Mouse (Mus musculus): ENCODE results near the gene Comt. TPM values are rescaled to one million over a fixed set of nuclear protein-coding genes. Genes with fewer than 3 reads are reported as not detected.

Gene Comt
- polyA plus RNA-seq, 1 experiment from 2014 or later: 58.4 TPM

DNA sequence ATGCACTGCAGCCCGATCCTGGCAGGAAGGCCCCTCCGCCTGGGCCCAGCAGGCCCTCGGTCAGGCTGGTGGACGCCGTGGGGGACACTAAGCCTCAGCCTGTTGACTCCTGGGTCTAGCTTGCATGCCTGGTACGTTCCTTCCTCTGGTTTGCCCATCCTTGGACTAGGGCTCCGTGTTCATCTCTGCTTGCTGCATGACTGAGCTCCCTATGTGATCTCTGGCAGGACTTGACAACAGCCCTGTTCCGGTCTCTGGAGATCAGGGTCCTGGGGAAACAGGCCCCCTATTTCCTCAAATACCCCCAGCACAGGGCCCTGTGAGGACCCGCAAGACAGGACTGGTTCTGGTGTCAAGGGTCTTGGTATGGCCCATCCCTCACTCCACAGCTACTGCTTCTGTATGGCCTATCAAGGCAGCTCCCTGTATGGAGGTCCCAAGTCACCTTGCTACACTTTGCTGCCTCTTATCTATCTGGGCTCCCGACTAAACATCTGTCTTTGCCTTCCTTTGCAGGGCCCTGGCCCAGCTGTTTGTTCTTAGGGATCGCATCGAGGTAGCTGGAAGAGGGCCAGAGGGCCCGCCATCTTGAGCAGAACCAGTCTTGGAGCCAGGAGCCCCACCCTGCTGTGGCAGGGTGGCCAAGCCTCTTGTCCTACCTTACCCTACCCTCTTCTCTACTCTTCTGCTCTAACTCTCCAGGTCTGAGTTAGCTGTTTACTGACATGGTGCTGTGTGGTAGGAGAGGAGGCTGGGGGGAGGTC is 21.4 kb downstream of the Comt start:
- WGBS: 88% methylated on average over 13 of the region's 13 CpGs
- H3K27ac ChIP-seq (replicated peaks): no peak overlapping the region
- DNase-seq (ENCODE audit: low spot score): no peak
- peaks cover 27% of the 10 kb centered on the region for H3K4me1 ChIP-seq
- no peak overlapping the region for H3K4me3 ChIP-seq
- no peaks in the 10 kb centered on the region for H3K27me3 ChIP-seq (replicated peaks; ENCODE audit: low read depth, poor library complexity, severe bottlenecking)
- H3K9me3 ChIP-seq: no peaks in the 10 kb centered on the region
- H3K36me3 ChIP-seq (replicated peaks): peaks cover 93% of the 10 kb centered on the region

DNA sequence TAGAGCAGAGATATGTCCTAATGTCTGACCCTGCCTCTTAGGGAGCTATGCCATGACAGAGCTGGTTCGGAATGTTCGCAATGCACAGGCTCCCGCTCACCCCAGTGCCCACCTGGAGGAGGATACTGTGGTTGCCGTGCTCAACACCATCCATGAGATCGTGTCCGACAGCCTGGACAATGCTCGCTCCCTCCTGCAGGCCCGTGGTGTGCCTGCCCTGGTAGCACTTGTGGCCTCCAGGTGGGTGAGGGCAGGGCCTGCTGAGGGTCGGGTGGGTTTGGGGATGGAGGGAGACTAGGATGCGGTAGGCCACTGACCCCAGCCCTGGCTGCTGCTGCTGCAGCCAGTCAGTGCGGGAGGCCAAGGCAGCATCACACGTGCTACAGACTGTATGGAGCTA is 23.4 kb downstream of the Comt start:
- peaks cover 41% of the 10 kb centered on the region for H3K4me1 ChIP-seq
- no peak overlapping the region for H3K4me3 ChIP-seq
- H3K27me3 ChIP-seq (replicated peaks; ENCODE audit: low read depth, poor library complexity, severe bottlenecking): no peaks in the 10 kb centered on the region
- no peak for DNase-seq (ENCODE audit: low spot score)
- 91% methylated on average over 12 of the region's 12 CpGs for WGBS
- no peak overlapping the region for H3K27ac ChIP-seq (replicated peaks)
- H3K36me3 ChIP-seq (replicated peaks): peaks cover 96% of the 10 kb centered on the region
- no peaks in the 10 kb centered on the region for H3K9me3 ChIP-seq

DNA sequence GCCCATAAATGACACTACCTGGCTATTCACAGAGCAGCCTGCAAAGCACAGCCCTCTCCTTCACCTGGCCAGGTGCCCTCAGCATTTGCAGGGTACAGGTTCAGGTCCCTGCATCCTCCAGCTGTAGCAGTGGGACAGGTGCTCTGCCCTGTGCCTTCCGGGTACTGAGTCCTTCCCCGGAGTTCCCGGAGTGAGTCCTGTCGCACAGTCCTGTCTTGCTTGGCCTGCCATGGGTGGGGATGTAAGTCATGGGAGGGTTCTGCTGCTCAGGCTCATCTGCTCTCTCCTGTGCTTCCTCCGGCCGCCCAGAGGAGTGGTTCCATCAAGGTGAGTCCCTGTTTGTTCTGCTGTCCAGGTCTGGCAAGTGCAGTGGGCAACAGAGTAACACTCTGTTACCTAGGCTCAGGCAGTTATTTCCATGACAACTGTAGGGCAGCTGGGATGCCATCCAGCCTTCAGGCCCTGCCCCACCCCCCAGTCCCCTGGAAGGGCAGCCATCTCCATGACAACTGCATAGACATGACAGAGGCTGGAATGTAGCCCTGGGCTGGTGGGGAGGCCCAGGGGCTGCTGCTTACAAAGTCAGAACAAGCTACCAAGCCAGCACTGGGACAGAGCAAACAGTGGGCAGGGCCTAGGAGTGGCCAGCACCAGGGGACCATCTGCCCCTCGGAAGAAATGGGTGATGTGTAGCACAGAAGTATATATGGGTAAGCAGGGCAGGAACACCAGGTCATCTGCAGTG is 26.0 kb downstream of the Comt start:
- peak overlapping the region; percentile 29 for H3K4me3 ChIP-seq
- H3K27me3 ChIP-seq (replicated peaks; ENCODE audit: low read depth, poor library complexity, severe bottlenecking): no peaks in the 10 kb centered on the region
- H3K4me1 ChIP-seq: peaks cover 46% of the 10 kb centered on the region
- peak; percentile 86 for DNase-seq (ENCODE audit: low spot score)
- H3K36me3 ChIP-seq (replicated peaks): peaks cover 97% of the 10 kb centered on the region
- H3K9me3 ChIP-seq: no peaks in the 10 kb centered on the region
- H3K27ac ChIP-seq (replicated peaks): peak overlapping the region; percentile 81
- WGBS: 44% methylated on average over 7 of the region's 7 CpGs

DNA sequence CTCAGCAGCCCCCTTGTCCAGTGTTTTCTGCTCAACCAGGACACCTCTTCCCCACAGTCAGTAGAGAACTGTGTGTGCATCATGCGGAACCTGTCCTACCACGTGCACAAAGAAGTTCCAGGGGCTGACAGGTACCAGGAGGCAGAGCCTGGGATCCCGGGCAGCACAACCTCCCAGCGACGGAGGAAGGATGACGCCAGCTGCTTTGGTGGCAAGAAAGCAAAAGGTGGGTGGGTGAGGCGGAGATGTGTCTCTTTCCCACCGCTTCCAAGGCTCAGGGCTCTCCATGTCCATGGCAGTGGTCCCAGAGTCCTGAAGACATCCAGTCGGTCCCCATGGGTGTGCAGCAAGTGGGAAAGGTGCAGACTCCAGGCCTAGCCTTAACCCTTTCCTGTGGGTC is 26.6 kb downstream of the Comt start:
- Histone ChIP-seq H3K27ac (replicated peaks) (peak overlapping the region; percentile 81), H3K9me3 (no peaks in the 10 kb centered on the region), H3K4me3 (peak overlapping the region; percentile 29; the same call in 1 of the 2 replicates), H3K4me1 (peaks cover 52% of the 10 kb centered on the region), H3K27me3 (replicated peaks; ENCODE audit: low read depth, poor library complexity, severe bottlenecking) (no peaks in the 10 kb centered on the region), H3K36me3 (replicated peaks) (peaks cover 90% of the 10 kb centered on the region)
- 72% methylated on average over 9 of the region's 9 CpGs for WGBS
- no peak for DNase-seq (ENCODE audit: low spot score)

DNA sequence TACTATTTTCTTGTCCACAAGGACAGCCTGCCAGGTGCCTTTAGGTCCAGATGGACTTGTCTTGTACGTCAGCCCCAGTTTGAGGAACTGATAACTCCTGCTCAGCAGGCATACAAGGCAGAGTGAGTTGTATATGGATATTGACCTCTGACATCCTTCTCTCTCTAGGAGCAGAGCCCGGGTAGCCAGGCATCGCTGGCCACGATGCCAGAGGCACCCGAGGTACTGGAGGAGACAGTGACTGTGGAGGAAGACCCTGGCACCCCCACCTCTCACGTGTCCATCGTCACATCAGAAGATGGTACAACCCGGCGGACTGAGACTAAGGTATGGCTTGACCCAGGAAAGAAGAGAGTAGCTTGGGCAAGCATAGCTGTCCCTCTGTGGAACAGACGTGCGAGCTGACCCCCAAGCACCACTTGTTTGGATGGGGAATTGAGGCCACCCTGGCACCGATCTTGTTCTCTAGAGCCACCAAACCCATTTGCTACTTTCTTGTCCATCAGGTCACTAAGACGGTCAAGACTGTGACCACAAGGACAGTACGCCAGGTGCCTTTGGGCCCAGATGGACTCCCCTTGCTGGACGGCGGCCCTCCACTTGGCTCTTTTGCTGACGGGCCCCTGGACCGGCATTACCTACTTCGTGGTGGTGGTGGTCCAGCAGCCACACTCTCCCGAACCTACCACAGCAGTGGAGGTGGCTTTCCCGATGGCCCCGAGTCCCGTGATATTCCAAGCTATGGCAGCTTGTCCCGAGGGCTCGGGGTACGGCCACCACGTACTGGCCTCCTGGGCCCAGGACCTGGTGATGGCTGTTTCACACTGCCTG is 29.6 kb downstream of the Comt start:
- peaks cover 60% of the 10 kb centered on the region for H3K36me3 ChIP-seq (replicated peaks)
- no peaks in the 10 kb centered on the region for H3K9me3 ChIP-seq
- H3K4me3 ChIP-seq: no peak overlapping the region
- no peak overlapping the region for H3K27ac ChIP-seq (replicated peaks)
- peaks cover 81% of the 10 kb centered on the region for H3K4me1 ChIP-seq
- H3K27me3 ChIP-seq (replicated peaks; ENCODE audit: low read depth, poor library complexity, severe bottlenecking): no peaks in the 10 kb centered on the region
- DNase-seq (ENCODE audit: low spot score): no peak
- WGBS: 97% methylated on average over 27 of the region's 27 CpGs

DNA sequence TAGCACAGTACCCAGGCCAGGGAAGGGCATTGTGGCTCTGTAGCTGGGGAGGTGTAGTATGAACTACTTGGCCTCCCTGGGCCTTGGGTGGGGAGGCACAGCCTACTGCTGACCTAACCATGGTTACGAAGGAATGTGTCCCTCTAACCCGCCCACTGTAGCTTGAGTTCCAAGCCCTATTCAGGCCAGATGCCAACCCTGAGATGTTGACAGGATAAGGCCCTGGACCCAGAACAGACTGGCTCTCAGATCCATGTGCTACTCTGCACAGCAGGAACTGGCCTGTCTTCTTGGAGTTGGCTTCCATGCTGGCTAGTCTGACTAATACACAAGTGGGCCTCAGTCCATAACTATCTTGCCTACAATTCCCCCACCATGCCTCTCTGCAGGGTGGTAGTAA is 30.5 kb downstream of the Comt start:
- 74% methylated on average over 2 of the region's 2 CpGs for WGBS
- Histone ChIP-seq H3K4me3 (no peak overlapping the region), H3K4me1 (peaks cover 77% of the 10 kb centered on the region), H3K9me3 (no peaks in the 10 kb centered on the region), H3K36me3 (replicated peaks) (peaks cover 52% of the 10 kb centered on the region), H3K27ac (replicated peaks) (peak overlapping the region; percentile 8; the same call in 1 of the 2 replicates), H3K27me3 (replicated peaks; ENCODE audit: low read depth, poor library complexity, severe bottlenecking) (no peaks in the 10 kb centered on the region)
- no peak for DNase-seq (ENCODE audit: low spot score)

DNA sequence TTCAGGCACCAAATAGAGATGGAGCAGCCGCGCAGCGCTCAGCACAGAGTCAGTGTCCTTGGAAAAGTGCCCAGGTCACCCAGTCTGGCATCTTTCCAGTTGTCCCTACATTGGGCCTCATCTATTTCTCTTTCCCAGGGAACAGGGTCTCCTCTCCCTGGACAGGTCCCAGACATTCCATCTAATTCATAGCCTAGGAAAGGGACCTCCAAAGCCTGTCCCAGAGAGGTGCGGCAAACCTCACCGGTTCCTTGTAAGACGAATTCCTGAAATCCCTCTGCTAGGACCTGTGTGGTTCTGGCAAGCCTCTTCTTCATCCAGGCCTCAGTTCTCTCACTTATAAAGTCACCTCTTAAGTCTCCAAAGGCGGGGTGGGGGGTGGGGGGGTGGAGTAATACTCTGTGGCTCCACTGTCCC is 31.0 kb downstream of the Comt start:
- peak; percentile 8 for DNase-seq (ENCODE audit: low spot score)
- WGBS: 38% methylated on average over 6 of the region's 7 CpGs
- no peaks in the 10 kb centered on the region for H3K9me3 ChIP-seq
- peaks cover 46% of the 10 kb centered on the region for H3K36me3 ChIP-seq (replicated peaks)
- H3K27me3 ChIP-seq (replicated peaks; ENCODE audit: low read depth, poor library complexity, severe bottlenecking): no peaks in the 10 kb centered on the region
- H3K4me3 ChIP-seq: peak overlapping the region; percentile 31; the same call in 1 of the 2 replicates
- H3K4me1 ChIP-seq: peaks cover 76% of the 10 kb centered on the region
- peak overlapping the region; percentile 8; the same call in 1 of the 2 replicates for H3K27ac ChIP-seq (replicated peaks)

DNA sequence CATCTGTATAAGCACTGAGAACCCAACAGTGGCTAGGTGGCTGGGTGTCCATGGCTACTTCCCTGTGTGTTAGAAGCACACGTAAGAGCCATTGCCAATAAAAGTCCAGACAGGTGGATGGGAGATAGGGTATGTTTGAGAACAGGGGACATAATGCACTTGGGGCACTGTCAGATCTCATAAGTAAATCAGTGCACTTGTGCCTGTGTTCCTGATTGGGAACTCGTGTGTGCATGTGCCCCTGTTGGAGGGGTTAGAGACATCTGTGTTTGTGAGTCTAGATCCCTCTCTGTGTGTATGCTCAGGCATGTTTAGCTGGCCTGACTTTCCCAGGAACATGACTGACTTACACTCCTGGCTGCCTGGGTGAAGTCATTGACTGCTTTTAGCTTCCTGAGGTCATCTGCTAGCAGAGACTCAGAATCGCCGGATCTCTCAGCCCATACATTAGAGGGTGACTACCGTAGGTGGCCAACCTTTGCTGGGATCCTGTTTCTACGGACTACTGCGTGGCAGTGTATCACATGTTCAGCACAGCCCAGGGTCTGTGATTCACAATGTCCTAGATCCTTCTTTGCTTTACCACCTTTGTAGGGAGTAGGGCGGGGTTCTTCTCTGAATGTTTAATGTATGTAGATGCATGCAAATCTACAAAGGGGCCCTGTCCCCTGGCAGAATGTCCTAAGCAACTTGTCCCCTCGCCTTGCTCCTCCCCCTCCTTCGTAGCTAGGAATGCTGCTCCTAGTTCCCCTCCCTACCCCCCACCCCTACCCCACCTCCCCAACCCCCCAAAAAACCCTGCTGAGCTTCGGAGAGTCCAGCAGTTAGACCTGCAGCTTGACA is 31.7 kb downstream of the Comt start:
- Histone ChIP-seq H3K27me3 (replicated peaks; ENCODE audit: low read depth, poor library complexity, severe bottlenecking) (no peaks in the 10 kb centered on the region), H3K4me3 (peak overlapping the region; percentile 31; the same call in 1 of the 2 replicates), H3K36me3 (replicated peaks) (peaks cover 40% of the 10 kb centered on the region), H3K4me1 (peaks cover 76% of the 10 kb centered on the region), H3K27ac (replicated peaks) (peak overlapping the region; percentile 48; the same call in 1 of the 2 replicates), H3K9me3 (no peaks in the 10 kb centered on the region)
- 31% methylated on average over 11 of the region's 11 CpGs for WGBS
- no peak for DNase-seq (ENCODE audit: low spot score)

DNA sequence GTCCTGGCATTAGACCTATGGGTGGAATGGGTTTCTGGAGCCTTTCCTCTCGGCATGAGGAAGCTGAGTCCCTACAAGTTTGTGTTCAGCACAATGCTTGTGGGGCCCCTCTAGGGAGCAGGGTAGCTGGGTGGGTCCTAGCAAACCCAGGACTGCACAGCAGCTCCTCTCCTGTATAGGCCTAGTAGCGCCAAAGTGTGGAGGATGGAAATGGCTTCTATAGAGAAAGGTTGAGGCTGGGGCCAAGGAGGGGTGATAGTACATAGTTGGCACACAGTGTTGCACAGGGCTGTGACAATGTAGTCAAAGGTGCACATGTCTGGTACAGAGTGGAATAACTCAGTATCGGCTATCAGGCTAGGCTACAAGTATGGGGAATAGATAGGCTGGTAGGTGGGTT is 32.6 kb downstream of the Comt start:
- no peak for DNase-seq (ENCODE audit: low spot score)
- peaks cover 31% of the 10 kb centered on the region for H3K36me3 ChIP-seq (replicated peaks)

DNA sequence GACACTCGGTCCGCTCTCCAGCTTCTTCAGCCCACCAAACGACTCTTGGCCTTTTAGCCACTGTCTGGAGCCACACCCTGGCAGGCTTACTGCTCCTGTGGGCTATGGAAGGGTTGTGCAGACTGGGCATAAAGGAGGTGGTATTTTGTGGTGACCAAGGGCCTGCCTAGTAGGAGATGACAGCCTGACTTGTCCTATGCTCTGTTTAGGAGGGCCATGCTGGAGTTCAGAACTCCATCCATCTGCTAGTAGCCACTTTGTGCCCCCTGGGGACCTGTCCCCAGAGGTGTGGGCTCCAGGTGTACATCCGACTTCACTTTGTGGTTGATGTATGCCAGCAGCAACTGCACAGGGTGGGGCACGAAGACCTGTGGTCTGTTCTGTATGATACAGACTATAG is 33.1 kb downstream of the Comt start:
- H3K27ac ChIP-seq (replicated peaks): peak overlapping the region; percentile 93
- peak overlapping the region; percentile 90 for H3K4me3 ChIP-seq
- WGBS: 57% methylated on average over 5 of the region's 5 CpGs
- peaks cover 75% of the 10 kb centered on the region for H3K4me1 ChIP-seq
- DNase-seq (ENCODE audit: low spot score): no peak
- no peaks in the 10 kb centered on the region for H3K9me3 ChIP-seq
- H3K27me3 ChIP-seq (replicated peaks; ENCODE audit: low read depth, poor library complexity, severe bottlenecking): no peaks in the 10 kb centered on the region
- peaks cover 26% of the 10 kb centered on the region for H3K36me3 ChIP-seq (replicated peaks)

More for the DNA sequence above, 32.6 kb downstream of the Comt start:
- 81% methylated on average over 3 of the region's 3 CpGs for WGBS
- Histone ChIP-seq H3K9me3 (no peaks in the 10 kb centered on the region), H3K4me3 (peak overlapping the region; percentile 90), H3K4me1 (peaks cover 75% of the 10 kb centered on the region), H3K27me3 (replicated peaks; ENCODE audit: low read depth, poor library complexity, severe bottlenecking) (no peaks in the 10 kb centered on the region), H3K27ac (replicated peaks) (peak overlapping the region; percentile 93; the same call in 1 of the 2 replicates)

DNA sequence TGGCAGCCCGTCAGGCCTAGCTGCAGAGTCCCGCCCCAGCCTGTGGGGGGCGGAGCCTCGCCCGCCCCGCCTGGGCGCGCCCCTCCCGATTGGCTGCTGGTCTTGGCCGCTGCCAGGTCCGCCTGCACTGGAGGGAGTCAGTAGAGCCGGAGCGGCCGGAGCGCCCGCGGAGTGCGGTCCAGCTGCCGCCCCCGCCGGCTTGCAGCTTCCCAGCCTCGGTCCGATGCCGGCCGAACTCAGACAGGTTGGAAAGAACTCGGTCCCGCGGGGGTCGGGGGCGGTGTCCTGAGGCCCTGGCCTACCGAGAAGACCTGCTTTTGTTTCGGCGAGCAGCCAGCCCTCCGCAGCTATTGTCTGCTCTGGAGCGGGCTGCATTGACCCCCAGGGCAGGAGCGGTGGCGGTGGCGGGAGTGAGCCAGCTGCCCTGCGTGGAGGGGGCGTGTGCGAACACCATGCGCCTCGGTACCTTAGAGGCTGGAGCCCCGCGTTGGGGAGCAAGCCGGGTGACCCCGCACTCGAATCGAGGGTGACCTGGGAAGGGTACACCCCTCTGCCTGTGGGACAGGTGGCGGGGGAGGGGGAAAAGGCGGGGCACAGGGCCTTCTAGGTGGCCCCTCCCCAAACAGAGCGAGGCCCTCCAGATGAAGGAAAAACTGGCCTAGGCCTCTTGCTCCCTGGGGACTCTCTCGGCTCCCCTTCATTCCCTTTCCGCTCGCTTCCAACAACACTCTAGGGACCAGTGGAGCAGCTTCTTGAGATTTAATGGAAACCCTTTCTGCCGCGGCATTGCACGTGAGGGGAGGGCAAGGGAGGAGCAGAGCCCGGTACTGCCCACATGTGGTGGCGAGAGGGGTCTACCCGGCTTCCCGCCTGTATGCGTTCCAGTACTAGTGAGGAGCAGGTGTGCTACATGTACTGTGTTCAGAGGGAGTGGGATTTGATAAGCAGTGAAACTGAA is 33.9 kb downstream of the Comt start:
- Histone ChIP-seq H3K4me3 (peak overlapping the region; percentile 90), H3K27ac (replicated peaks) (peak overlapping the region; percentile 93), H3K4me1 (peaks cover 80% of the 10 kb centered on the region), H3K27me3 (replicated peaks; ENCODE audit: low read depth, poor library complexity, severe bottlenecking) (no peaks in the 10 kb centered on the region), H3K9me3 (no peaks in the 10 kb centered on the region), H3K36me3 (replicated peaks) (peaks cover 18% of the 10 kb centered on the region)
- peak; percentile 93 for DNase-seq (ENCODE audit: low spot score)
- under 1% methylated on average over 63 of the region's 63 CpGs for WGBS

Measured in embryonic facial prominence, embryonic 10.5 days (tissue).